Mouse (Mus musculus): ENCODE measurements around the gene Gm4922. TPM values are rescaled to one million over a fixed set of nuclear protein-coding genes. Genes with fewer than 3 reads are reported as not detected.

The Gm4922 gene
- total RNA-seq (2023): not detected in 2 replicates

DNA sequence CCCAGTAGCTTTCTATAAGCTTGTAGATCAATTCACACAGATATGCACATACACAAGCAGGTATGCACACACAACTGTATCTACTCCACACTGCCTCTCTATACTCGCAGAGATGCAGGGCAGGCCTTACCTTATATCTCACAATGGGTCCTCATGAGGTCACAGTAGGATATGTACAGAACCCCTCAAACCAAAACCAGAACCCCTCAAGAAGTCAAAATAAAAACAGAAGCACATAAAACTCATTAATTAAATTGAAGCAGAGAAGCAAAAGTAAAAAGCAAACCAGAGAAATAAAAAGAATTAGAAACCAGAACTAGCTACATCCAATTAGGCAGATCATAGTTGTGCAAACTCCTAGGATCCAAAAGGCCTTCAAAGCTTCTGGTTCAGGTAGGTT, at the start of gene Gm4922:
Gene Gm4922, minus strand, starts transcription at position 101 of the 400 bp plus-strand sequence.

DNA sequence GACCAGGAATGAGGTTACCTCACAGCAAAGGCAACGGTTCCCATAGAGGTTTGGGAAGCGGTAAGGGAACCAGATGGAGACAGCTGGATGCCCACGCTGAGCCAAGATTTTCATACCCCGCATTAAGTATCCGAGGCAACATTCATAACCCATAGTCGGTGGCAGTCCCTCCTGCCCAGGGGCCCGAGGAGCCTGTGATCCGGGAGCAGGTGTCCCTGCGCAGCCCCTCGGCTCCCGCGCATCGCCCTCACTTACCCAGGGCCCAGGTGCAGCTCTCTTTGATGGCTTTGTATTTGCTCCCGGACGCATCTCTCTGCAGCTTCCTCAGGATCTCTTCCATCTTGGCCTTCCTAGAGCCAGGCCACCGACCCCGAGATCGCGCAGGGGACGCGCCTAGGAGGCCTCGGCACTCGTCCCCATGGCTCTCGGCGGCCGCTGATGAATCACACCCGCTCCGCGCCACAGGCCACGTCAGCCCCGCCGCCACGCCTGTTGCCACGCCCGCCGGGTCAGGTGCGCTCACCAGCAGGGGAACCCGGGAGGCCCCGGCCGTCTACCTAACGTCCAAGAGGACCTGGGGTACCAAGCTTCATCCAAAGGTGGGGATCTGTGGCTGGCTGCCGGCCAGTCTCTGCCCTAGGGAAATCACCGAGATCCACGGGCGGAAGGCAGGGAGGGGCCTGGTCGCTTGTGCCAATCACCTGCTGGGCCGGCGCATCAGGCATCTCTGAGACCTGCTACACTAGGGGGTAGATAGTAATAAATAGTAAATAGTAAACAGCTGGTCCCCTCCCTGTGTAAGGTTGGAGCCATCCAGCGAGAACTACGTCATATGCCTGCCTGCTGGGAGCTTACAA, 43.1 kb downstream of the Gm4922 start, which contains the start of gene Arfgef3:
Gene Arfgef3, minus strand, starts transcription at position 664 of the 857 bp plus-strand sequence.

Other genes with a start within 250 kb of the Gm4922 start
- gene Hebp2, start 240.7 kb downstream of the Gm4922 start, total RNA-seq (2023): not detected in 2 replicates
- 0.22 and 0.23 TPM in 2 replicates for gene Arfgef3, start 42.8 kb downstream of the Gm4922 start, total RNA-seq (2023)
- gene Perp, start 58.2 kb upstream of the Gm4922 start, total RNA-seq (2023): 41.4 and 49.3 TPM in 2 replicates
- 493 and 512 TPM in 2 replicates for gene Tnfaip3, start 228.9 kb upstream of the Gm4922 start, total RNA-seq (2023)